Mouse (Mus musculus): ENCODE results near the gene Clns1a.

Gene Clns1a

DNA sequence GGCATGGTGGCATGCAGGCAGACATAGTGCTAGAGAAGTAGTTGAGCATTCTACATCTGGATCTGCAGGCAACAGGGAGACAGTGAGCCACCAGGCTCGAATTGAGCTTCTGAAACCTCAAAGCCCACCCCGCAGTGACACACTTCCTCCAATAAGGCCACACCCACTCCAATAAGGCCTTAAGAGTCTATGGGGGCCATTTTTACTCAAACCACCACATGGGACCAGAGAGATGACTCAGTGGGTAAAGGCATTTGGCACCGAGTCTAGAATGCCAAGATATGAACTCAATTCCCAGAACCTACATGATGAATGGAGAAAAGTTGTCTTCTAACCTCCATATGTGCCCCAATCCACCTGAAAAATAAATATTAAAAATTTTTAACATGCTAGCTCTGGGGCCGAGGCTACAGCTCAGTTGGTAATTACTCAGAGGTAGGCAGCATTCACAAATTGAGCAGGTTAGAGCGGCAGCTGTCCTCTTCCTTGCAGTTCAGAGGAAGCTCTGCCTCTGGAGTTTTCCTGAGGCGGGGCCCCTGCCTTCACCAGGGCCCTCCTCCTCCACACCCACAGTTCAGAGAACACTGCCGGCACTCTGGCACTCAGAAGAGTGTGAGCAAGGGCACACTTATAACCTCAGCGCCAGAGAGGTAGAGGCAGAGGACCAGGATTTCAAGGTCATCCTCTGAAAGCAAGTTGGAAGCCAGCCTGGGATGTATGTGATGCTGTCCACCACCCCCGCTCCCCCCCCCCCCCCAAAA, 70.2 kb downstream of the Clns1a start:
- DNase-seq: no peak

DNA sequence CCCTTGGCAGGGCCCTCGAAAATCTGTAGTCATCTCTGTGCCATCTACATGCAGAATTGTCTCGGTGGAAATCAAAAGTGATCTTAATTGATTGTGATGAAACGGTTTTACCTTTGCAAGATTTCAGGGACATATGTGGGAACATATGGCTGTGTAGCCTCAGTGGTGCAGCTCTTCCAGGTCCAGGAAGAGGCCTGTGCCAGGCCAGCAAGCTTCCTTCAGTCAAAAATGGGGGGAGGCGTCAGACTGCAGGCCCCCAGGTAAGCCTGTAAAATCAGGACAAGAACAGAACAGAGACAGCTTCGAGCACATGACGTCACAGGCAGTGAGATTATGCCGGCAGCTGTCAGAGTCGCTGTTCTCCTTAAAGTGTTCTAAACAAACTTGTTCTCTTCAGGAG, 71.4 kb downstream of the Clns1a start:
- DNase-seq: no peak

DNA sequence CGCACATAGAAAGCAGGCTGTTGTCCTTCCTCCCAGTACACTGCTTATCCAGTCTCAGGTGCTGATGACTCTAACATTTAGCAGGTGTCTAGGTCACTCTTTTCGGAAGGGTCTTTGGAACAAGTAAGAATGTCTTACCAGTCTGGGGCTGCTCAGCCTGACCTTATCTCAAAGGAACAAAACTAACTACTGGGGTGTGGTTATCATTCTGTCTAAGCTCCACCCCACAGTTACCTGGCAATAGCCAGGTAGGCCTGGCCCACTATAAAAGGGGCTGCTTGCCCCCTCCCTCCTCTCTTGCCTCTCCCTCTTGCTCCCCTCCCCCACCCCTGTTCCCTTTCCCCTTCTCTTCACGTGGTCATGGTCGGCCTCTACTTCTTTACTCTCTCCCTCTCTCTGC, 72.6 kb downstream of the Clns1a start:
- DNase-seq: no peak
